Mouse (Mus musculus): ENCODE data around the gene Fgf2.

GRCm38 (mm10) chr3:37420641-37421040 is 72.5 kb downstream of the Fgf2 start:
- no peak for TF ChIP-seq CTCF (IDR thresholded peaks at IDR 0.05; ENCODE audit: extremely low read depth, insufficient read depth, insufficient read length, insufficient replicate concordance)
- TF ChIP-seq POLR2A (IDR thresholded peaks at IDR 0.05; ENCODE audit: low read depth, low read length) = no peak

All from spleen, adult 2 months (tissue).